Mouse (Mus musculus): ENCODE data around the gene Fmo5.
A peak's percentile ranks its signal among the peaks of the same experiment; 100 is the strongest.

The Fmo5 gene

GRCm38 (mm10) chr3:97628391-97629001 lies at the start of gene Fmo5:
Fmo5 (plus strand) TSS chr3:97628804.
- no peak; the same call in 1 of the 2 replicates for TF ChIP-seq GATA4 (IDR thresholded peaks at IDR 0.05; ENCODE audit: insufficient replicate concordance, low read length)

GRCm38 (mm10) chr3:97585383-97586160 lies 43.0 kb upstream of the Fmo5 start:
- no peak for TF ChIP-seq GATA4 (IDR thresholded peaks at IDR 0.05; ENCODE audit: insufficient replicate concordance, low read length)

GRCm38 (mm10) chr3:97587656-97588055 lies 40.9 kb upstream of the Fmo5 start:
- TF ChIP-seq GATA4 (IDR thresholded peaks at IDR 0.05; ENCODE audit: insufficient replicate concordance, low read length) = no peak

- TF ChIP-seq GATA4 (IDR thresholded peaks at IDR 0.05; ENCODE audit: insufficient replicate concordance, low read length) = no peak
Observed at GRCm38 (mm10) chr3:97590699-97591098, 37.9 kb upstream of the Fmo5 start.

GRCm38 (mm10) chr3:97593089-97593488 lies 35.5 kb upstream of the Fmo5 start:
- no peak for TF ChIP-seq GATA4 (IDR thresholded peaks at IDR 0.05; ENCODE audit: insufficient replicate concordance, low read length)

GRCm38 (mm10) chr3:97594140-97594539 lies 34.5 kb upstream of the Fmo5 start:
- no peak for TF ChIP-seq GATA4 (IDR thresholded peaks at IDR 0.05; ENCODE audit: insufficient replicate concordance, low read length)

- TF ChIP-seq GATA4 (IDR thresholded peaks at IDR 0.05; ENCODE audit: insufficient replicate concordance, low read length) = no peak
Observed at GRCm38 (mm10) chr3:97595066-97595465, 33.5 kb upstream of the Fmo5 start.

- TF ChIP-seq GATA4 (IDR thresholded peaks at IDR 0.05; ENCODE audit: insufficient replicate concordance, low read length) = peak; percentile 34; the same call in 1 of the 2 replicates
Observed at GRCm38 (mm10) chr3:97596796-97597195, 31.8 kb upstream of the Fmo5 start.

- no peak for TF ChIP-seq GATA4 (IDR thresholded peaks at IDR 0.05; ENCODE audit: insufficient replicate concordance, low read length)
Observed at GRCm38 (mm10) chr3:97600050-97600832, 28.4 kb upstream of the Fmo5 start.

- no peak for TF ChIP-seq GATA4 (IDR thresholded peaks at IDR 0.05; ENCODE audit: insufficient replicate concordance, low read length)
Observed at GRCm38 (mm10) chr3:97609201-97609844, 19.3 kb upstream of the Fmo5 start.

- peak; percentile 37; the same call in 1 of the 2 replicates for TF ChIP-seq GATA4 (IDR thresholded peaks at IDR 0.05; ENCODE audit: insufficient replicate concordance, low read length)
Observed at GRCm38 (mm10) chr3:97609845-97610410, 18.7 kb upstream of the Fmo5 start, which contains the start of gene Chd1l. Chd1l (minus strand) TSS chr3:97610203.

GRCm38 (mm10) chr3:97611021-97611420 lies 17.6 kb upstream of the Fmo5 start:
- TF ChIP-seq GATA4 (IDR thresholded peaks at IDR 0.05; ENCODE audit: insufficient replicate concordance, low read length) = no peak; the same call in 1 of the 2 replicates

- no peak for TF ChIP-seq GATA4 (IDR thresholded peaks at IDR 0.05; ENCODE audit: insufficient replicate concordance, low read length)
Observed at GRCm38 (mm10) chr3:97615154-97615553, 13.4 kb upstream of the Fmo5 start.

GRCm38 (mm10) chr3:97615933-97616332 lies 12.7 kb upstream of the Fmo5 start:
- TF ChIP-seq GATA4 (IDR thresholded peaks at IDR 0.05; ENCODE audit: insufficient replicate concordance, low read length) = no peak
